Mouse (Mus musculus): ENCODE measurements around the gene Ccdc24. TPM values are rescaled to one million over a fixed set of nuclear protein-coding genes. Genes with fewer than 3 reads are reported as not detected.
A peak's percentile ranks its signal among the peaks of the same experiment; 100 is the strongest.

Ccdc24 gene
- polyA plus RNA-seq, 1 experiment from 2014 or later, result 0.97 TPM

DNA sequence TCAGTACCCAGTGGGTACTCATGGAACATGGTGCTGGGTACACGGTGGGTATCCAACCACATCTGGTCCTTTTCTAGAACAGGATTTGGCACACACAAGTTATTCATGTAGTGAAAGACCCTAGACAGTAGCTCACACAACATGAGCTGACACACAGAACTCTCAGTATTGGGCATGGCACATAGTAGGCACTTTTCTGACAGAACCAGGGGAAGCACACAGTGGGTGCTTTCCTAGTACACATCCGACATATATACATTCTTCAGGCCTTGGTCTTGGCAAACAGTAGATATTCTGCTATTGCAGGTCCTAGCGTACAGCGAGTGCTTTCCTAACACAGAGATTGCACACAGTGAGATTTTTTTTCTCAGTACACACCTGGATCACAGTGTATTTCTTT, 26.1 kb downstream of the Ccdc24 start:
- TF ChIP-seq CTCF (IDR thresholded peaks at IDR 0.05; ENCODE audit: low read depth), result no peak
- Histone ChIP-seq H3K4me3 (replicated peaks; ENCODE audit: low read depth, low read length) (no peak overlapping the region), H3K4me1 (replicated peaks; ENCODE audit: insufficient read depth, low read length) (no peaks in the 10 kb centered on the region), H3K9me3 (replicated peaks; ENCODE audit: low read length) (no peaks in the 10 kb centered on the region), H3K27ac (no peak overlapping the region), H3K27me3 (ENCODE audit: insufficient read depth, low read length) (no peaks in the 10 kb centered on the region), H3K9ac (ENCODE audit: low read depth, low read length) (no peak overlapping the region), H3K36me3 (ENCODE audit: insufficient read depth, low read length) (no peaks in the 10 kb centered on the region), H3K4me2 (ENCODE audit: low read length) (no peak overlapping the region)
- ATAC-seq (replicated peaks; ENCODE audit: low FRiP score, low read depth) (no peak), DNase-seq (ENCODE audit: low spot score) (no peak)
- 97% methylated on average over 4 of the region's 4 CpGs for WGBS

GRCm38 (mm10) chr4:117845316-117845715, 27.0 kb downstream of the Ccdc24 start:
- whole genome bisulfite sequencing, result 47% methylated on average over 11 of the region's 11 CpGs
- no peaks in the 10 kb centered on the region for H3K27me3 ChIP-seq (ENCODE audit: insufficient read depth, low read length)
- no peaks in the 10 kb centered on the region for H3K36me3 ChIP-seq (ENCODE audit: insufficient read depth, low read length)
- H3K4me1 ChIP-seq (replicated peaks; ENCODE audit: insufficient read depth, low read length), result no peaks in the 10 kb centered on the region
- H3K4me2 ChIP-seq (ENCODE audit: low read length), result no peak overlapping the region
- no peak overlapping the region for H3K9ac ChIP-seq (ENCODE audit: low read depth, low read length)
- H3K27ac ChIP-seq, result no peak overlapping the region
- ATAC-seq (replicated peaks; ENCODE audit: low FRiP score, low read depth) (no peak), DNase-seq (ENCODE audit: low spot score) (peak; percentile 29)
- no peak for TF ChIP-seq CTCF (IDR thresholded peaks at IDR 0.05; ENCODE audit: low read depth)
- H3K4me3 ChIP-seq (replicated peaks; ENCODE audit: low read depth, low read length), result no peak overlapping the region
- no peaks in the 10 kb centered on the region for H3K9me3 ChIP-seq (replicated peaks; ENCODE audit: low read length)

- Histone ChIP-seq H3K9ac (ENCODE audit: low read depth, low read length) (no peak overlapping the region), H3K4me1 (replicated peaks; ENCODE audit: insufficient read depth, low read length) (peaks cover 2% of the 10 kb centered on the region; the same call in 1 of the 2 replicates), H3K27me3 (ENCODE audit: insufficient read depth, low read length) (no peaks in the 10 kb centered on the region), H3K4me2 (ENCODE audit: low read length) (no peak overlapping the region), H3K9me3 (replicated peaks; ENCODE audit: low read length) (no peaks in the 10 kb centered on the region), H3K4me3 (replicated peaks; ENCODE audit: low read depth, low read length) (no peak overlapping the region), H3K36me3 (ENCODE audit: insufficient read depth, low read length) (no peaks in the 10 kb centered on the region), H3K27ac (no peak overlapping the region)
- WGBS, result 55% methylated on average over 5 of the region's 5 CpGs
- ATAC-seq (replicated peaks; ENCODE audit: low FRiP score, low read depth), result no peak
- DNase-seq (ENCODE audit: low spot score), result peak; percentile 44
- TF ChIP-seq CTCF (IDR thresholded peaks at IDR 0.05; ENCODE audit: low read depth), result no peak
Observed at GRCm38 (mm10) chr4:117844467-117844866, 27.9 kb downstream of the Ccdc24 start.

- TF ChIP-seq CTCF (IDR thresholded peaks at IDR 0.05; ENCODE audit: low read depth), result no peak
- H3K36me3 ChIP-seq (ENCODE audit: insufficient read depth, low read length), result no peaks in the 10 kb centered on the region
- WGBS, result 91% methylated on average over 5 of the region's 5 CpGs
- no peak for DNase-seq (ENCODE audit: low spot score)
- no peak overlapping the region for H3K27ac ChIP-seq
- peaks cover 3% of the 10 kb centered on the region; the same call in 1 of the 2 replicates for H3K4me1 ChIP-seq (replicated peaks; ENCODE audit: insufficient read depth, low read length)
- no peak overlapping the region for H3K4me3 ChIP-seq (replicated peaks; ENCODE audit: low read depth, low read length)
- H3K9ac ChIP-seq (ENCODE audit: low read depth, low read length), result no peak overlapping the region
- H3K4me2 ChIP-seq (ENCODE audit: low read length), result no peak overlapping the region
- ATAC-seq (replicated peaks; ENCODE audit: low FRiP score, low read depth), result no peak
- H3K27me3 ChIP-seq (ENCODE audit: insufficient read depth, low read length), result no peaks in the 10 kb centered on the region
- H3K9me3 ChIP-seq (replicated peaks; ENCODE audit: low read length), result no peaks in the 10 kb centered on the region
Observed at GRCm38 (mm10) chr4:117843101-117843500, 29.3 kb downstream of the Ccdc24 start.

DNA sequence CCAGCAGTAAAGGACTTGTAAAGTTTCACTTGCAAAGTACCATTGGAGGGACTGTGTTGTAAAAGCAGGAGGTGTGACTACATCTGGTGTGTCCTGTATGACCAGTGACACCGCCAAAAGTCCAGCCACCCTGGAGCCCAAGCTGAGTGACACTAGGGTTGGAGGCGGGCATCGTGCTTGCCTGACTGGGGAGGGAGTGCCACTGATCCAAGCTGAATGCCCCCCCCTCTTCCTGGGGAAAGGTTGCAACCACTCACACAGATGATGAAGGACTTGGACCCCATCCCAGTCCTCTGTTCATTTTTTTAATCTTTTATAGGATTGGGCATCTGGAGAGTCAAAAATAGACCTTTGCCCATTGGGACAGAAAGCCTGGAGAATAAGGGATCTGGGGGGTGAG, 30.8 kb downstream of the Ccdc24 start:
- no peak for ATAC-seq (replicated peaks; ENCODE audit: low FRiP score, low read depth)
- Histone ChIP-seq H3K9ac (ENCODE audit: low read depth, low read length) (no peak overlapping the region), H3K27me3 (ENCODE audit: insufficient read depth, low read length) (no peaks in the 10 kb centered on the region), H3K4me1 (replicated peaks; ENCODE audit: insufficient read depth, low read length) (peaks cover 9% of the 10 kb centered on the region; the same call in 1 of the 2 replicates), H3K4me3 (replicated peaks; ENCODE audit: low read depth, low read length) (no peak overlapping the region), H3K9me3 (replicated peaks; ENCODE audit: low read length) (no peaks in the 10 kb centered on the region), H3K4me2 (ENCODE audit: low read length) (no peak overlapping the region), H3K36me3 (ENCODE audit: insufficient read depth, low read length) (no peaks in the 10 kb centered on the region), H3K27ac (no peak overlapping the region)
- no peak for TF ChIP-seq CTCF (IDR thresholded peaks at IDR 0.05; ENCODE audit: low read depth)
- 48% methylated on average over 3 of the region's 3 CpGs for WGBS
- DNase-seq (ENCODE audit: low spot score), result no peak

DNA sequence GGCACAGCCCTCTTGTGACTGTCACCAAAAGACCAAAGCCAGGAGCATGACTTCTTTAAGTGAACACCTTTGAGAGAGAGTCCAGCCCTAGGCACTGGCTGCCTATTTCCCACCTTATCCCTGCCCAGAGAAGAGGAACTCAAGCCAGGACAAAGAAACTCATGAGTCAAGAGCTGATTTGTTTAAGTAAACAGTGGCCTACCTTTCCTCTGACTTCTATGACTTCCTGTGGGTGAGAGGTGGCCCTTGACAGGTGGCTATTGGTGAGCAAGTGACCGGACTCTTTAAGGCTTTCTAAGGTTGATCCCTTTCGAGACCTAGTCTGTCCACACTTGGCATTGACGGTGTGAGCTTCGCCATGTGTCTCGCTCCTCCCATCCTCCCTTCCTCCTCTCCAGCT, 31.5 kb downstream of the Ccdc24 start:
- Histone ChIP-seq H3K27me3 (ENCODE audit: insufficient read depth, low read length) (no peaks in the 10 kb centered on the region), H3K27ac (no peak overlapping the region), H3K9me3 (replicated peaks; ENCODE audit: low read length) (no peaks in the 10 kb centered on the region), H3K4me3 (replicated peaks; ENCODE audit: low read depth, low read length) (no peak overlapping the region), H3K36me3 (ENCODE audit: insufficient read depth, low read length) (no peaks in the 10 kb centered on the region), H3K4me2 (ENCODE audit: low read length) (no peak overlapping the region), H3K4me1 (replicated peaks; ENCODE audit: insufficient read depth, low read length) (peaks cover 9% of the 10 kb centered on the region; the same call in 1 of the 2 replicates), H3K9ac (ENCODE audit: low read depth, low read length) (no peak overlapping the region)
- ATAC-seq (replicated peaks; ENCODE audit: low FRiP score, low read depth), result no peak
- no peak for TF ChIP-seq CTCF (IDR thresholded peaks at IDR 0.05; ENCODE audit: low read depth)
- no peak for DNase-seq (ENCODE audit: low spot score)
- WGBS, result 79% methylated on average over 5 of the region's 5 CpGs

GRCm38 (mm10) chr4:117839366-117839765, 33.0 kb downstream of the Ccdc24 start:
- H3K27me3 ChIP-seq (ENCODE audit: insufficient read depth, low read length), result no peaks in the 10 kb centered on the region
- peak overlapping the region; percentile 62 for H3K27ac ChIP-seq
- H3K4me1 ChIP-seq (replicated peaks; ENCODE audit: insufficient read depth, low read length), result peaks cover 9% of the 10 kb centered on the region; the same call in 1 of the 2 replicates
- H3K4me3 ChIP-seq (replicated peaks; ENCODE audit: low read depth, low read length), result no peak overlapping the region
- TF ChIP-seq CTCF (IDR thresholded peaks at IDR 0.05; ENCODE audit: low read depth), result no peak
- H3K9ac ChIP-seq (ENCODE audit: low read depth, low read length), result no peak overlapping the region
- DNase-seq (ENCODE audit: low spot score) (peak; percentile 9), ATAC-seq (replicated peaks; ENCODE audit: low FRiP score, low read depth) (no peak)
- H3K4me2 ChIP-seq (ENCODE audit: low read length), result no peak overlapping the region
- H3K36me3 ChIP-seq (ENCODE audit: insufficient read depth, low read length), result no peaks in the 10 kb centered on the region
- 41% methylated on average over 6 of the region's 6 CpGs for WGBS
- H3K9me3 ChIP-seq (replicated peaks; ENCODE audit: low read length), result no peaks in the 10 kb centered on the region
